Mouse (Mus musculus) lung, embryonic 16.5 days (tissue): ENCODE data around the gene Gas2. TPM values are rescaled to one million over a fixed set of nuclear protein-coding genes. Genes with fewer than 3 reads are reported as not detected.

ENCODE experiments used
- ATAC-seq: fragments of 200-750 bp; cut with Nextera tagmentation; 2 replicates; pipeline ENCODE4 v1.8.0; 2017; ENCODE audit warnings: low read depth, mild to moderate bottlenecking, moderate library complexity
- H3K27ac ChIP-seq: fragments of 300-500 bp; sonication (generic); 2 replicates; pipeline ENCODE4 v1.5.1; 2014; ENCODE audit warnings: mild to moderate bottlenecking, control low read depth, low read length
- H3K27me3 ChIP-seq: fragments of 300-500 bp; sonication (generic); 2 replicates; pipeline ENCODE4 v1.6.1; 2014; ENCODE audit warnings: low read depth, low read length, mixed read lengths; ENCODE audit not compliant: control insufficient read depth, insufficient read depth
- H3K36me3 ChIP-seq: fragments of 300-500 bp; sonication (generic); 2 replicates; pipeline ENCODE4 v1.6.1; 2014; ENCODE audit warnings: low read length; ENCODE audit not compliant: control insufficient read depth, insufficient read depth
- H3K4me1 ChIP-seq: fragments of 300-500 bp; sonication (generic); replicated peaks from 2 replicates; pipeline ENCODE4 v1.6.1; 2014; ENCODE audit warnings: low read length, mixed read lengths; ENCODE audit not compliant: control insufficient read depth, insufficient read depth
- H3K4me2 ChIP-seq: fragments of 300-500 bp; sonication (generic); 2 replicates; pipeline ENCODE4 v1.6.1; 2014; ENCODE audit warnings: low read depth, low read length, control low read depth
- H3K4me3 ChIP-seq: fragments of 300-500 bp; sonication (generic); 2 replicates; pipeline ENCODE4 v1.5.1; 2014; ENCODE audit warnings: mild to moderate bottlenecking, low read length, control low read depth
- H3K9ac ChIP-seq: fragments of 300-500 bp; sonication (generic); 2 replicates; pipeline ENCODE4 v1.6.1; 2014; ENCODE audit warnings: low read length, control low read depth
- H3K9me3 ChIP-seq: fragments of 300-500 bp; sonication (generic); 2 replicates; pipeline ENCODE4 v1.6.1; 2016; ENCODE audit warnings: low read length; ENCODE audit not compliant: control insufficient read depth
- WGBS: fragments of 180-500 bp; shearing (Covaris S2); extraction: QIAGEN DNeasy Blood & Tissue Kit; methylation state at CpG from one replicate; pipeline ENCODE4 v1.1.7; 2014; 5-methylcytosine and 5-hydroxymethylcytosine counted together
- polyA plus RNA-seq: library from polyadenylated mRNA; unstranded; fragments of >200 nt; fragmentation: Nextera tagmentation; extraction: Ambion mirVana; gene quantifications from 2 replicates; pipeline ENCODE4 v1.2.1, GENCODE M21; 2015

Gene Gas2
- polyA plus RNA-seq, 1 experiment from 2014 or later = 9.4 TPM

- Histone ChIP-seq H3K27me3 (no peaks in the 10 kb centered on the region; the same call in 1 of the 2 replicates), H3K27ac (no peak overlapping the region), H3K9ac (no peak overlapping the region), H3K9me3 (no peaks in the 10 kb centered on the region), H3K4me1 (no peaks in the 10 kb centered on the region), H3K36me3 (no peaks in the 10 kb centered on the region), H3K4me3 (no peak overlapping the region), H3K4me2 (no peak overlapping the region)
- no peak for ATAC-seq
- 58% methylated on average over 2 of the region's 2 CpGs for WGBS
Observed at GRCm38 (mm10) chr7:52007138-52007537, 145.3 kb downstream of the Gas2 start.

DNA sequence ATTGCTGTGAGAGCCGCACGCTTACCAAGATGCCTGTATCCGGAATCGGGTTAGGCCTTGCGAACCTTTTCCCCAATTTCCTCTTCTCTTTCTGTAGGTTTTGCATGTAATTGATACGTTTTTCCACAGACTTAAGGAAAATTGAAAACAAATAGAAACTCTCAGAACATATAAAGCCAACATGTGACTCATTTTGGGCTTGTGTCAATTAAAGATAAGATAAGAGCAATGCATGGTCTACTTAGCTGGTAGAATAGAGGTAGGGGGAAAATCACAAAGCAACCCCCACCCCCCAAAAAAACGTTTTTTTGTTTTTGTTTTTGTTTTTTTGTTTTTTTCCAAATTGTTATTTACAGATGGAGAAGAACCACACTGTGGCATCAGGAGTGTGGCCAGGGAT, 151.6 kb downstream of the Gas2 start:
- no peak overlapping the region for H3K4me3 ChIP-seq
- 69% methylated on average over 7 of the region's 7 CpGs for WGBS
- ATAC-seq = no peak
- no peaks in the 10 kb centered on the region for H3K36me3 ChIP-seq
- H3K4me1 ChIP-seq = no peaks in the 10 kb centered on the region
- no peak overlapping the region for H3K9ac ChIP-seq
- H3K4me2 ChIP-seq = no peak overlapping the region
- no peak overlapping the region for H3K27ac ChIP-seq
- no peaks in the 10 kb centered on the region for H3K9me3 ChIP-seq
- no peaks in the 10 kb centered on the region for H3K27me3 ChIP-seq

DNA sequence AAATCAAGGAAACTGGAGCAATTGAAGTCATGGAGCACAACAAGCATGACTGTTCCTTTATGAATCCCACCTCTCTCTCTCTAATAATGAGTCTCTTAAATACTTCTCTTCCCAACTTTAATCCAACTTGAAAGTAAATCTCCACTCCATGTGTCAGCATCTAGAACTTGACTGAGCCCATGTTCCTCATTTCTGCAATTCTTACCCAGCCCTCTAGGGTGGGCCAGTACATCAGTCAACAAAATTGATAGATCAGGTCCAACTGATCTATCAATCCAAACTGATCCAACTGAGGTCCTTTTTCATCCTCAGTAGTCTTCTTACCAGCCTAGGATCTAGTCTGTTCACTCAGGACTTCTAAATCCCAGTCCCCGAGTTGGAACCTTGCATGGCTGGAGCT, 153.4 kb downstream of the Gas2 start:
- no peaks in the 10 kb centered on the region for H3K9me3 ChIP-seq
- no peak overlapping the region for H3K4me2 ChIP-seq
- no peaks in the 10 kb centered on the region for H3K27me3 ChIP-seq
- H3K4me1 ChIP-seq = no peaks in the 10 kb centered on the region
- H3K27ac ChIP-seq = no peak overlapping the region
- 74% methylated on average over 1 of the region's 1 CpGs for WGBS
- no peak for ATAC-seq
- H3K9ac ChIP-seq = no peak overlapping the region
- no peak overlapping the region for H3K4me3 ChIP-seq
- H3K36me3 ChIP-seq = no peaks in the 10 kb centered on the region

DNA sequence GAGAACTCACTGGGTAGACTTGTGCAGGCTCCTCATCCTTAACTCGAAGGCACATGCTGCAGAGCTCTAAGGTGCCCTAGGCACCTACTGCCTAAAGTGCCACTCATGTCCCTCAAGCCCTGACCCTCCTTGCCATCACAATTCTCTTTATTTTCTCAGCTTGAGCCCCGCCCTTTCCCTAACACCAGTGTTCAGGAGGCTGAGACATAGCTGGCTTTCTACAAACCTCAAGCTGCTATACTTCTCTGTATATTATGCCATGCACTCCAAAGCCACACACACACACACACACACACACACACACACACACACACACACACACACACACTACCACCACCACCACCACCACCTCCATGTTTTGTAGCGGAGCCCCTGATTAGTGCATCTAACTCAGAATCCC, 153.8 kb downstream of the Gas2 start, which contains the start of gene 1700015G11Rik:
Gene 1700015G11Rik, minus strand, starts transcription at position 101 of the 400 bp plus-strand sequence.
- WGBS = 77% methylated on average over 3 of the region's 3 CpGs
- H3K36me3 ChIP-seq = no peaks in the 10 kb centered on the region
- H3K27ac ChIP-seq = no peak within 1 kb of the TSS
- no peak within 1 kb of the TSS for H3K4me2 ChIP-seq
- H3K4me3 ChIP-seq = no peak within 1 kb of the TSS
- no peaks in the 10 kb centered on the region for H3K4me1 ChIP-seq
- H3K27me3 ChIP-seq = no peaks in the 10 kb centered on the region
- no peak for ATAC-seq
- no peak within 1 kb of the TSS for H3K9ac ChIP-seq
- H3K9me3 ChIP-seq = no peaks in the 10 kb centered on the region

DNA sequence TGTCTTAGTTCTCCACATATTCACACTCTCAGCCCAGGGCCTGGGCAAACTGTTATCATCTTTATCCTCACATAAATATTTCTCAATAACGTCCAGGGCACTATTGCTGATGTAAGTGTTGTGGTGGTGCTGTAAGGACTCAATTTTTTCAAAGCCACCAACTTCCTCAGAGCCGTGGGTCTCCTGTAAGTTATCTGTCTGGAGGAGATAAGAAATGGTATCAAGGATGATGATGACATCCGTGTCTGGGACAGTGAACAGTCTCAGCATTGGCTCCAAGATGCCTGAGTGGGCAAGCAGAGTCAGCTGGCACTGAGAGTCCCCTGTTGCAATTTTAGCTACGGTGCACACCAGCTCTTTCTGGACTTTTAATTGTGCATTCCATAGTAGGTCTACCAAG, 160.2 kb downstream of the Gas2 start:
- WGBS = 59% methylated on average over 4 of the region's 4 CpGs
- Histone ChIP-seq H3K4me2 (no peak overlapping the region), H3K4me1 (no peaks in the 10 kb centered on the region)

DNA sequence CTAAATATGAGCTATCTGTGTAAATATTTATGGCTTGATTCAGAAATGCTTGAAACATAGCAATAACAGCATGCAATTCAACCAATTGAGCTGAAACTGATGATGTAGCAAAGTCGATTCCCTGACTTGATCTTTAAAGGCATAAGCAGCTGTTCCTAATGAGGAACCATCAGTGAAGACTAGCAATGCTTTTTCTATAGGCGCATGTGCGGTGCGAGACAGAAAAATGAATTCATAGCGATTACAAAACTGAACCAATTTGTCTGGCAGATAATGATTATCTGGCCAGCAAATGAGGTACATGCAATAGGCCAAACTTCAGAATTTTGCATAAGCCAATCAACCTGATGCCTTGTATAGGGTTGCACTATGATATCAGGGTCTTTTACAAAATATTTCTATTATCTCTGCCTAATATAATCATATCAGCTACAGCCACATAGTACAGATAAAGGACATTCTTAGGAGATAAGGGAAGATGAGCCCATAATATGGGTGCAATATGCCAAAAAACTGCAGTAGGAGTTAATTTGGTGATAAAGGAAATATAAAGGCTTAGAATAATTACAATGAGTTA, 162.3 kb downstream of the Gas2 start:
- Histone ChIP-seq H3K4me1 (no peaks in the 10 kb centered on the region), H3K4me3 (no peak overlapping the region), H3K27ac (no peak overlapping the region), H3K27me3 (no peaks in the 10 kb centered on the region), H3K9me3 (no peaks in the 10 kb centered on the region), H3K4me2 (no peak overlapping the region), H3K36me3 (no peaks in the 10 kb centered on the region), H3K9ac (no peak overlapping the region)
- no peak for ATAC-seq
- WGBS = 74% methylated on average over 5 of the region's 5 CpGs

More for the DNA sequence above, 160.2 kb downstream of the Gas2 start:
- no peaks in the 10 kb centered on the region for H3K9me3 ChIP-seq
- no peaks in the 10 kb centered on the region for H3K36me3 ChIP-seq
- no peak overlapping the region for H3K9ac ChIP-seq
- no peak overlapping the region for H3K27ac ChIP-seq
- H3K27me3 ChIP-seq = no peaks in the 10 kb centered on the region
- H3K4me3 ChIP-seq = no peak overlapping the region
- no peak for ATAC-seq

- no peaks in the 10 kb centered on the region for H3K4me1 ChIP-seq
- ATAC-seq = no peak
- H3K4me2 ChIP-seq = no peak overlapping the region
- WGBS = 45% methylated on average over 8 of the region's 8 CpGs
- H3K27me3 ChIP-seq = no peaks in the 10 kb centered on the region
- no peak overlapping the region for H3K27ac ChIP-seq
- H3K9me3 ChIP-seq = no peaks in the 10 kb centered on the region
- H3K9ac ChIP-seq = no peak overlapping the region
- no peak overlapping the region for H3K4me3 ChIP-seq
- no peaks in the 10 kb centered on the region for H3K36me3 ChIP-seq
Observed at GRCm38 (mm10) chr7:52037600-52038582, 176.1 kb downstream of the Gas2 start.

Other genes with a start within 250 kb of the Gas2 start
- 0.05 and 0.33 TPM in 2 replicates for gene Slc17a6, start 240.0 kb upstream of the Gas2 start, polyA plus RNA-seq
- gene Fancf, start 252 bp downstream of the Gas2 start, polyA plus RNA-seq = 1.4 and 1.8 TPM in 2 replicates
- 7.3 and 7.6 TPM in 2 replicates for gene Svip, start 144.0 kb downstream of the Gas2 start, polyA plus RNA-seq
- gene 1700015G11Rik, start 153.7 kb downstream of the Gas2 start, polyA plus RNA-seq = not detected in 2 replicates